Mouse (Mus musculus) bone marrow macrophage, adult 2 months (primary cell): ENCODE results near the gene Pla2g1b.

Experiments
- CTCF ChIP-seq: IDR thresholded peaks from 2 replicates; pipeline ENCODE4 v1.5.1; 2012; ENCODE audit warnings: low read depth, mild to moderate bottlenecking, low read length, moderate library complexity
- POLR2A ChIP-seq: IDR thresholded peaks from 2 replicates; pipeline ENCODE4 v1.6.1; 2012; ENCODE audit warnings: mild to moderate bottlenecking, low read depth, low read length, borderline replicate concordance

DNA sequence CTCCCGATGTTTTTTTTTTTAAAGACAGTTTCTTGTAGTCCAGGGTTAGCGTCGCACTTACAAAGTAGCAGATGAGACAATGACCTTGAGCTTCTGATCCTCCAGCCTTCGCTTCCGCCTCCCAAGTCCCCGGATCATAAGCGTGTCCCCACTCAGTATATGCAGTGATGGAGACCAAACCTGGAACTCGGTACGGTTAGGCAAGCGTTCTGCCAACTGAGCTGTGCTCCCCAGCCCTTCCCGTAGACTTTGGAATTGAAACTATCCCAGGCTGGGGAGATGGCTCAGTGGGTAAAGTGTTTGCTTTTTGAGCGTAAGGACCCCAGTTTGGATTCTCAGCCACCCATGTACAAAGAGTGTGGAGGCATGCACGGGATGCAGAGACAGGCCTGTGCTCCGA, 47.2 kb downstream of the Pla2g1b start:
- TF ChIP-seq POLR2A (no peak), CTCF (no peak)
